Mouse (Mus musculus) liver, embryonic 14.5 days (tissue): ENCODE results near the gene Lias.

ENCODE experiments used
- CTCF ChIP-seq: IDR thresholded peaks from 2 replicates; pipeline ENCODE4 v1.5.1; 2016; ENCODE audit warnings: antibody characterized with exemption, low read depth, control low read depth
- EP300 ChIP-seq: IDR thresholded peaks from 2 replicates; pipeline ENCODE4 v1.6.1; 2016; ENCODE audit warnings: antibody characterized with exemption, low read depth

DNA sequence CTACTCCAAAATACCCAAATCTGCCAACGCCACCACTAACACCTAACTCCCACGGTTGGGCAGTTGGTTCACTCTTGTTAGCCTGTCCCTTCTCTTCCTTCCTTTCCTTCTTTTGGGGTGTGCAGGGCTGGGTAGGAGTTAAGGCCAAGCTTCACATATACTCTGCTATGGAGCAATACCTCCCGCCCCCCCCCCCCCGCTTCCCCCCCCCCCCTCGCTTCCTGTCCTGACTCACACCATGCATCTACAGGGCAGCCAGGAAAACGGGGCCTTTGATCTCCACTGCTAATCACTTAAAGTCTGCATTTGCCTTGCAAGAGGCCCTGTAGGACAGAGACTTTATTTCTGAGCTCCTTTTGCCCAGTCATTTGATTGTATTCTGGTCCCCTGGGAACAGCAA lies 53.7 kb downstream of the Lias start:
- TF ChIP-seq CTCF (no peak), EP300 (no peak)
